Mouse (Mus musculus) adrenal gland, adult 10 weeks (tissue): ENCODE results near the gene Vamp2. TPM values are rescaled to one million over a fixed set of nuclear protein-coding genes. Genes with fewer than 3 reads are reported as not detected.

Experiments
- polyA plus RNA-seq: library from polyadenylated mRNA; stranded (reverse); fragments of 350-450 nt; fragmentation: Illumina TruSeq; extraction: RNeasy Lipid Tissue Mini Kit (QIAGEN cat#74804); gene quantifications from one replicate; pipeline ENCODE4 v1.2.3, GENCODE M21; 2014; ENCODE audit warnings: low read depth, low replicate concordance

Gene Vamp2
- 120 TPM for polyA plus RNA-seq

DNA sequence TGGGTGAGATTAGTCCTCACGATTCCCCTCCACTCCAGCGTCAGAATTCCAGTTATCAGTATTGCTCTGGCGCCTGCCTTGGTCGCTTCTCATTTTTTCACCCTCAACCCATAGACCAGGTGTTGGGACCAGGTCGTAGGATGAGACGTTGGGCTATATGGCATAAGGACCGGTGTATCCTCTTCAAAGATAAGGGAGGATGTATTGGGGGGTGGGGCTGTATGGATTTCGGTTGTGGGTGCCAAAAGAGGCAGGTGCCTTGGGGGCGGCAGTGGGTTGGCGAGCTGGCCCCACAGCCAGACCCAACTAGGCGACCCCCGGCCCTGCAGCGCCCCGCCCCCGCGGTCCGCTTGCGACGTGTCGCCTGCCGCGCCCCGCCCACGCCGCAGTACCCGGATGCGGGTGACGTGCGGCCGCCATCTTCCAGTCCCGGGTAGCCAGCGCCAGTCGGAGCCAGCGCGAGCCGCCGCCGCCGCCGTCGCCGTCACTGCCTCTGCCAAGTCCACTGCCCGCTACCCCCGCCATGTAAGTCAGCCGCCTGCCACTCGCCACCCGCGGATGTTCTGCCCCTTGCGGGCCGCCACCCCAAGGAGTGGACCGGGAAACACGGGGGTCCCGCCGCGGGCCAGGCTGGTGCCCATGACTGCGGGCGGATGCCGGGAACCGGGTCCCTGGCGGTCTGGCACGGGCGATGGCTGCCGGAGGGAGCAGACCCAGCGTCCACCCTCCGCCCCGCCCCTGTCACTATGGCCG lies at the start of gene Vamp2:
Gene Vamp2, plus strand, starts transcription at position 388 of the 753 bp plus-strand sequence.

DNA sequence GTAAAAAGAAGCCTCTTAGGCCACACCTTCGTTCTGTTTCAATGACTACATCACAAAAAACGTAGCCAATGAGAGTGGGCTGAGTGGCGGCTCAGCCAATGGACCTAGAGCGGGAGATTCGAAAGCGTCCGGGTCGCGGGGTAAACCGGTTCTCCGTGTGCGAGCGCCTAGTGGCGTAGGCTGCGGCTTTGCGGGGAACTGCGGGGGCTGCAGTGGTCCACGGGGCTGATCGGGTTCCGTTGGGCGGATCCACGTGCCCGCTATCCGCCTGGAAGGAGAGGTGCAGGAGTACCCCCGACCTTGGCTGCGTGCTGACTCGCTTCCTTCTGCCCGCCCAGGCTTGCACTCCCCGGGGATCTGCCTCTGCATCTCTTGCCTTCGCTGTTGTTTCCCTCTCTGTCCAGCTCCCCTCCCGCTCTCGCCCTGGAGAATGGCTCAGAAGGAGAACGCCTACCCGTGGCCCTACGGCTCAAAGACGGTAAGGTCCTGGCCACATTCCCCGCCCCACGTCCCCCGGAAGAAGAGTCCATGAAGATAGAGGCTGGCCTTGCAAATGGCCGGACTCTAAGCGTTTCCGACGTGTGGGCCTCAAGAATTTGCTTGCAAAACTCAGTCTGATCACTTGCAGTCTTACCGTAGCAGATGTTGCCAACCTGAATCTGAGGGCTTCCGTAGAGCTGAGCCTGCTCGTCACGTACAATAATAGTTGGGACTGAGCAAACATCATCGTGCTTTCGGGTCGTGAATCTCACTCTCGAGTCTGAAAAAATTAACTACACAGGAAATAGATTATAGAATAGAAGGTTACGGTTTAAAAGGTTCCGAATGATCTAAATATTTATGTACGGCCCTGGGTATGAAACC lies 42.5 kb upstream of the Vamp2 start, which contains the start of gene Aurkb:
Gene Aurkb, plus strand, starts transcription at position 117 of the 864 bp plus-strand sequence.

DNA sequence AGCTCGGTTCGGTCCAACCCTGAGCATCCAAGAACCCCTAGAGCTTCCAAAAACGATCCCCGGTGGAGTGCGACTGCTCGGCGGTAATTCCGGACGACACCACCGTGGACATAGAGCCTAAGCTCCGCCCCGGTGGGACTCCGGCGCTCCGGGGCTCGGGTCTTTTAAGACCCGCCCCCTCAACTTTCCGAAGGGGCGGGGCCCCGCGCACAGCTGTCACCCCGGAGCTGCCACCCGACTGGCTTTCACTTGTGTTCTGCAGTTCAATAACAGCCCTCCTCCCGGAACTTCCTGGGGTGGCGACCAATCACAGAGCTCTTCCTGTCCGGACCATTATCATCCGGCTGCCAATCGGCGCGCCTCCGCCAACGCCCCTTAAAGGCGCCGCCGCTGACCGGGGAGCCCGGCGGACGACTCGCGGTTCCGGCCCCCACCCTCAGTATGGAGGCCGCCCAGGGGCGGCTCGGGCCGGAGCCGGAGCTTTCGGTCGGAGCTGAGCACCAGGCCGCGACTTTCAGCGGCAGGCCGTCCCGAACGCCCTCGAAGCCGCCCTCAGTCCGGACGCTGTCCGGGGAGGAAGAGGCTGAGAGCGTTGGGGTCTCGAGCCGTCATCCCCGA lies 28.8 kb upstream of the Vamp2 start, which contains the start of gene Borcs6:
Gene Borcs6, plus strand, starts transcription at position 361 of the 618 bp plus-strand sequence.

DNA sequence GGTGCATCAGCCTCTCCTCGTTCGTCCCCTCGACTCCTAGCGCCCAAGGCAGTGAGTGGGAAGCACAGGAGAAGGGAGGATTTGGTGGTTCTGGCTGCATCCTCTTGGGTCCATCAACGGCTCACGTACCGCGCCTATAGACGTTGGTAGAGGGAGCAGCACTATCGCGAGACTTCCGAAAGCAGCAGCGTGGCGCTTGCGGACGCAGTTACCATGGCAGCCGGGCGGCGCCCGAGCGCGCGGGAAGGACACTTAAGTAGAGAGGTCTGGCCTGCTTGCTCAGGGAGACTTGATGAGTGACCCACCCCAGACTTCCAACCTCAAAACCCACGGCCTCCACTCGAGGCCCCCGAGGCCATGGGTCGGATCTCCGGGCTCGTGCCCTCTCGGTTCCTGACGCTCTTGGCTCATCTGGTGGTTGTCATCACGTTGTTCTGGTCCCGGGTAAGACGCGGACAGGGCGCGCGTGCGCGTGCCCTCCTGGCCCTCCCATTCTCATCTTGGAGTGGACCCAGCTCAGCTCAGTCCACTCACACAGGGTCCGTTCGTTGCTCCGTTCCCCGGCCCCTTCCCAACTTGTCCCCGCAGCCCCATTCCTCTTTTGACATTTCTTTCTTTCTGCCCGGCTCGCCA lies 17.6 kb upstream of the Vamp2 start, which contains the start of gene Tmem107:
Gene Tmem107, plus strand, starts transcription at position 217 of the 633 bp plus-strand sequence.

DNA sequence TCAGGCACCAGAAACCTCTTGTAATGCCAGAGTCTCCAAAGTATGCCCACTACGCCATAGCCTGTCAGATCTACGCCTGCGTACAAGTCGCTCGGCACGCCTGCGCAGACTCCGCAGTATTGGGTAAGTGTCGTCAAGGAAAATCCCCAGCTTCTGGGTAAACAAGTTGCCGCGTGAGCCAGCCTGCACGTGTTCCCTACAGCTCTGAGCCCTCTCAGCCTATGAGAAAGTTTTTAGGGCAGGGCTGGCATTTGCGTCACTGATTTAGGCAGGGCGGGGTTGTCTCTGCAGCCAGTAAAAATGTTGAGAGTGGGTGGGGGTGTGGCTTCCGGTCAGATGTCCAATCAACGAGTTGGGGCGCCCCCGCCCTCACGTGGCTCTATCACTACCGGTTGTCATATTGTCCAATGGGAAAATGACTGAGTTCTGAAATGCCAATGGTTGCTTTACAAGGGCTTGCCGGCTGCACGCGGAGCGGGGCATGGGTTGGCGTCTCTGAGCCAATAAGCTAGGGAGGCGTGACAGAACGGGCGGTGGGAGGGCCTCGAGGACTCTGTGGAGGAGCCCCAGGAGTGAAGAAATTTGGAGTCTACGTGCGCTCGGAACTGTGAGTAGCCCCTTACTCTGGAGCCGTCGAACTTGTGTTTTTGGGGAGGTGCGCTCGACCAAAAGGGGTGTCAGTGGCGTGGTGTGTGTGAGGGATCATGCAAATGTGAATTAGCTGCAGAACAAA lies 6.6 kb downstream of the Vamp2 start, which contains the start of gene Per1:
Gene Per1, plus strand, starts transcription at position 521 of the 733 bp plus-strand sequence.

DNA sequence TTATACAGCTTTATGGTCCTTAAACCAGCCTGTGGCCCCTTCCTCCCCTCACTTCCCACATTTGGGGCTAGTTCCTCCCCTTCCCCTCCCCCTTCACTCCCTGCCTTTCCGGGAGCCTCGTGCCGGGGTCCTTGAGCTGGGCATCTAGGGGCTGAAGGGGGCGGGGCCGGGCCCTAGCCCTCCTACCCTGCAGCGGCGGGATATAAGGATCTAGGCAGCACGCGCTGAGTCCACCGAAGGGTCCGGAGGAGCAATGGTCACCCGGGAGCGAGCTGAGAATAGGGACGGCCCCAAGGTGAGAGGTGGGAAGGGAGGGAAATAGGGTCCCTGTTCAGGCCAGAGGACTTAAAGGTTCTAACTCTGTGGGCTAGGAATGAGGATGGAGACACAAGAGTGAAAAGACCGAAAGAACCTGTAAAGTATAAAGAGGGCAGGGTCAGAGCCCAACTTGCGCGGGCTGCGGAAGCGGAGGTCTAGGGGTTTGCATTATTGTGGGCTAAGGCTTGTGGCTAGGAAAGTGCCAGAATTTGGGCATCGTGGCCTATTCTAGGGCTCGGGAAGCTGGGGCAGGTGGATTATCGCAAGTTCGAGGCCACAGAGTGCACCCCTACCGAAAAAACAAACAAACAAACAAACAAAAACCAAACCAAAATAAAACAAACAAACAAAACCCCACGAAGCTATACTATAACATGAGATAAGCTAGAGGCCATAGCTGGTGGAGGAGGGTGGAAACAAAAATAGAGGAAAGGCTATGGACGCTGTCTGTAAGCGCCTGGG lies 32.1 kb downstream of the Vamp2 start, which contains the start of gene Hes7:
Gene Hes7, plus strand, starts transcription at position 184 of the 780 bp plus-strand sequence.

DNA sequence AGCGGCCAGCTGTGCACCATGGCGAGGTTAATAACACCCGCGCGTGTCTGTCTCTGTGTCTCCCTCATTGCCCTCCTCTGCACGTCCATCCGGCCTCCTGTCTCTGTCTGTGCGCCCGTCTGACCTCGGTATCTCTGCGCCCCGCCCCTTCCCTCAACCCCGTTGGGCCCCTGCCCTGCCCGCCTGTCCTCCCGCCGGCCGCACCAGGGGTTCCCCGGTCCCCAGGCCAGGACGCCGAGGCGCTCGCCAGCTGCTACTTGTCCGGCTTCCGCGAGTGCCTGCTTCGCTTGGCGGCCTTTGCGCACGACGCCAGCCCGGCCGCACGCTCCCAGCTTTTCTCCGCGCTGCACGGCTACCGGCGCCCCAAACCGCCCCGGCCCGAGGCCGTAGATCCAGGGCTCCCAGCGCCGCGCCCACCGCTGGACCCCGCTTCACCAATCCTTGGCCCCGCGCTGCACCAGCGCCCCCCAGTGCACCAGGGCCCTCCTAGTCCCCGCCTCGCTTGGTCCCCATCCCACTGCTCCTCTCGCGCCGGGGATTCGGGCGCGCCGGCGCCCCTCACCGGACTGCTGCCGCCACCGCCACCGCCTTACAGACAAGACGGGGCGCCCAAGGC lies 34.2 kb downstream of the Vamp2 start, which contains the start of gene 9130213A22Rik:
Gene 9130213A22Rik, minus strand, starts transcription at position 254 of the 616 bp plus-strand sequence.

DNA sequence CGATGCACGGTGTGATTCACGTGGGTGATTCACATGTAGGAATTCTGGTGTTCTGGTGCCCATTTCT lies 37.4 kb downstream of the Vamp2 start, which contains the start of gene Aloxe3:
Gene Aloxe3, plus strand, starts transcription at position 45 of the 67 bp plus-strand sequence.

Other genes starting within 250 kb of the Vamp2 start
- 142 TPM for gene Ndel1, start 216.6 kb upstream of the Vamp2 start, polyA plus RNA-seq
- gene Rnf222, start 199.9 kb upstream of the Vamp2 start, polyA plus RNA-seq: not detected
- gene Rpl26, start 186.9 kb upstream of the Vamp2 start, polyA plus RNA-seq: 139 TPM
- gene Odf4, start 161.4 kb upstream of the Vamp2 start, polyA plus RNA-seq: not detected
- 6.4 TPM for gene Arhgef15, start 131.0 kb upstream of the Vamp2 start, polyA plus RNA-seq
- gene Slc25a35, start 120.4 kb upstream of the Vamp2 start, polyA plus RNA-seq: 28.6 TPM
- 6.2 TPM for gene Rangrf, start 113.3 kb upstream of the Vamp2 start, polyA plus RNA-seq
- 8.0 TPM for gene Pfas, start 80.0 kb upstream of the Vamp2 start, polyA plus RNA-seq
- gene Ctc1, start 72.6 kb upstream of the Vamp2 start, polyA plus RNA-seq: 7.3 TPM
- 1.4 TPM for gene Aurkb, start 42.8 kb upstream of the Vamp2 start, polyA plus RNA-seq
- gene Borcs6, start 28.8 kb upstream of the Vamp2 start, polyA plus RNA-seq: 5.8 TPM
- gene Tmem107, start 17.7 kb upstream of the Vamp2 start, polyA plus RNA-seq: 4.5 TPM
- gene Per1, start 6.7 kb downstream of the Vamp2 start, polyA plus RNA-seq: 0.58 TPM
- not detected for gene Hes7, start 31.9 kb downstream of the Vamp2 start, polyA plus RNA-seq
- not detected for gene 9130213A22Rik, start 34.1 kb downstream of the Vamp2 start, polyA plus RNA-seq
- gene Aloxe3, start 37.4 kb downstream of the Vamp2 start, polyA plus RNA-seq: 0.17 TPM
- gene Alox12b, start 68.5 kb downstream of the Vamp2 start, polyA plus RNA-seq: not detected
- gene Alox8, start 109.4 kb downstream of the Vamp2 start, polyA plus RNA-seq: not detected
- not detected for gene Gucy2e, start 148.5 kb downstream of the Vamp2 start, polyA plus RNA-seq
- 1.8 TPM for gene Cntrob, start 235.3 kb downstream of the Vamp2 start, polyA plus RNA-seq
- 58.0 TPM for gene Trappc1, start 235.5 kb downstream of the Vamp2 start, polyA plus RNA-seq
- gene Kcnab3, start 237.8 kb downstream of the Vamp2 start, polyA plus RNA-seq: 14.0 TPM